Mouse (Mus musculus): ENCODE measurements at regions not wholly inside any gene's neighbourhood (a gene's known extent, or its start where the extent isn't known, plus 50 kb on each side); places are given as distances from the start of the nearest gene placed in this dataset.

DNA sequence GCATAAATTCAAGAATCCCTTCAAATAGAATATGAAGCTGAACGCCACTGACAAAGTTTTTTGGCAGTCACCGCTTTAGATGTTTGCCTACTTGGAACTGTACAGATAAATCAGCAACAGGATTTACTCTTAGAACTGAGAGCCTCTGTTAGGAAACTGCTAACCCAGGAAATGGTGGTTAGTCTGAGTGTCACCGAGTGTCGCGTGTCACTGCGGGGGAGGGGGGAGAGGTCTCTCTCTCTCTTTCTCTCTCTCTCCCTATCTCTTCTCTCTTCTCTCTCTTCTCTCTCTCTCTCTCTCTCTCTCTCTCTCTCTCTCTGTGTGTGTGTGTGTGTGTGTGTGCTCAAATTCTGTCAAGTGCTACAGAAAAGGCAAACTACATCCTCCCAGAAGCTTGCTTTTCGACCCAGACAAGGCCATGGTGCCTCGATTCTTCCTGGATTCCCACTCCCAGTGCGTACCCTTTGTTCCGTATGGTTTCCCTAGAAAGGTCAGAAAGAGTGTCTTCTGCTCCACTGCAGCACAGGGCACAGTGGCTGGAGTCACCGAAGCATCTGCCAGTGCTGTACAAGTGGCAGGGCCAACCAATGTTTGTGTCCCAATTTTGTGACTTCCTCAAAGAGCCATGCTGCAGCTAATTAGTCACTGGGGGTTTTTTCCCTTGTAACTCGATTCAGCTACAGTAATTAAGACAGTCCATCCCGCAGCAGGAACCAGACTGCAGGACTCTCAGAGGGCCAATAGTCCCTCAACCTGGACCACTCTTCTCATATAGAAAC is 87.0 kb downstream of the Cog6 start:
- whole genome bisulfite sequencing: 56% methylated on average over 13 of the region's 13 CpGs
- no peak overlapping the region for H3K4me3 ChIP-seq
- H3K36me3 ChIP-seq (replicated peaks): no peaks in the 10 kb centered on the region
- 0 out of 2 replicates have a peak overlapping the region, but pooled peaks have one; percentile 27 for H3K27ac ChIP-seq (replicated peaks)
- DNase-seq (ENCODE audit: low spot score): peak; percentile 15
- 0 out of 2 replicates have a peak, but pooled peaks cover 2% of the 10 kb centered on the region for H3K9me3 ChIP-seq
- peaks cover 14% of the 10 kb centered on the region for H3K4me1 ChIP-seq
- no peaks in the 10 kb centered on the region for H3K27me3 ChIP-seq (replicated peaks; ENCODE audit: low read depth, poor library complexity, severe bottlenecking)

DNA sequence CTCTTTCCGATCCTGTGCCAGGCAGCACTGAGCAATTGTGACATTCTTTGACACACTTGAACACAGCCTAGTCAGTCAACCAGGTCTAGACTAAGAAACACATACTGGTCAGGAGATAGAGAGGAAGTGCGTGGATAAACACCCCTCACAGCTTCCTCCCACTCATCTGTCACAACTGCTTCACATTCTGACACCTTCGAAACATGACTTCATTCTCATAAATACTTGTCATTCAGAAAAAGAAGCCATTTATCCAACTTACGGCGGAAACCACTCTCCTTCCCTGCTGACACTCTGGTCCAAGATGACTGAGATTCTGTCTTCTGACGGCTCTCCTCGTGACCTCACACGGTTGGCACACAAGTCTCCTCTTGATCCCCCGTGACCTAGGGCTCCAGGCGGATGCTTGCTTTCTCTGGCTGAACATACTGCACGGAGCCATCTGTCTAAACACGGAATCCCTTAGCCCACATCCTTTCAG is 89.6 kb downstream of the Cog6 start:
- Histone ChIP-seq H3K9me3 (0 out of 2 replicates have a peak, but pooled peaks cover 2% of the 10 kb centered on the region), H3K4me1 (peaks cover 14% of the 10 kb centered on the region), H3K27me3 (replicated peaks; ENCODE audit: low read depth, poor library complexity, severe bottlenecking) (no peaks in the 10 kb centered on the region), H3K27ac (replicated peaks) (no peak overlapping the region), H3K4me3 (no peak overlapping the region), H3K36me3 (replicated peaks) (no peaks in the 10 kb centered on the region)
- peak; percentile 38 for DNase-seq (ENCODE audit: low spot score)
- WGBS: 57% methylated on average over 12 of the region's 12 CpGs

DNA sequence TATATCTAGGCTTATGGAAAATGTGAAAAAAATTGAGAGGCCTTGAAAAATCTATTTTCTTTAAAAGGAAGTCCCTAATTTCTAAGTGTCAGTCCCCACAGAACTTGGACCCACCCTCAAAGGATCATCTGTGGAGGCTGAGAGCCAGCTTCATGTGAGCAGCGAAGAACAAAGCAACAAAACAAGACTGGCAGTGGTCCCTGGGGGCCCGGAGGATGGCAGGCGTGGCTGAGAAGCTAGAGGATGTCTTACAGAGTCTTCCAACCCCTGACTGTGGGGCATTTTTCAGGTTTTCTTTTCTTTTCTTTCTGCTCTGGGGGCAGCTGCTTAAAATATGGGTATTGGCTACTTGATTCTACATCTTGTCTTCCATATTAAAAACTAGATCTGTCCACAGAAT is 90.5 kb downstream of the Cog6 start:
- 64% methylated on average over 3 of the region's 3 CpGs for WGBS
- DNase-seq (ENCODE audit: low spot score): no peak
- H3K36me3 ChIP-seq (replicated peaks): no peaks in the 10 kb centered on the region
- H3K4me1 ChIP-seq: peaks cover 14% of the 10 kb centered on the region
- no peak overlapping the region for H3K4me3 ChIP-seq
- 0 out of 2 replicates have a peak, but pooled peaks cover 2% of the 10 kb centered on the region for H3K9me3 ChIP-seq
- H3K27me3 ChIP-seq (replicated peaks; ENCODE audit: low read depth, poor library complexity, severe bottlenecking): no peaks in the 10 kb centered on the region
- H3K27ac ChIP-seq (replicated peaks): no peak overlapping the region

DNA sequence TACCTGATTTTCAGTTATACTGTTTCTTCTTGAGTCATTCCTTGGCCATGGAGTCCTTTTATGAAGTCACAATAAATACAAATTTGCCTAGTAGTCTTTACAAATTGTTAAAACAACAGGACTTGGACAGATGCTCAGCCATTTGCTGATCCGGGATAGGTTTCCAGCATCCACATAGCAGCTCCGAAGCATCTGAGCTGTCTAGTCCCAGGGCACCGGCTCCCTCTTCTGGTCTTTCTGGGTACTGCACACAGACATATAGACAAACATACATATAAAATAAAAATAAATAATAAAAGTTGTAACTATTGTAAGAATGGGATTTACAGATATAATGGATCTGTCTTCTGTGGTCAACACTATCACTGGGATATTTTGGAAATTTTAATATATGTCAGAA is 91.8 kb downstream of the Cog6 start:
- Histone ChIP-seq H3K4me1 (peaks cover 12% of the 10 kb centered on the region), H3K27ac (replicated peaks) (no peak overlapping the region), H3K27me3 (replicated peaks; ENCODE audit: low read depth, poor library complexity, severe bottlenecking) (no peaks in the 10 kb centered on the region), H3K4me3 (no peak overlapping the region), H3K9me3 (0 out of 2 replicates have a peak, but pooled peaks cover 2% of the 10 kb centered on the region), H3K36me3 (replicated peaks) (no peaks in the 10 kb centered on the region)
- WGBS: 59% methylated on average over 3 of the region's 3 CpGs
- DNase-seq (ENCODE audit: low spot score): peak; percentile 28

GRCm38 (mm10) chr3:52924631-52925030 is 92.4 kb downstream of the Cog6 start:
- Histone ChIP-seq H3K4me1 (peaks cover 7% of the 10 kb centered on the region; the same call in 1 of the 2 replicates), H3K36me3 (replicated peaks) (no peaks in the 10 kb centered on the region), H3K9me3 (0 out of 2 replicates have a peak, but pooled peaks cover 2% of the 10 kb centered on the region), H3K4me3 (no peak overlapping the region), H3K27me3 (replicated peaks; ENCODE audit: low read depth, poor library complexity, severe bottlenecking) (no peaks in the 10 kb centered on the region), H3K27ac (replicated peaks) (no peak overlapping the region)
- DNase-seq (ENCODE audit: low spot score): no peak
- 63% methylated on average over 2 of the region's 2 CpGs for WGBS

DNA sequence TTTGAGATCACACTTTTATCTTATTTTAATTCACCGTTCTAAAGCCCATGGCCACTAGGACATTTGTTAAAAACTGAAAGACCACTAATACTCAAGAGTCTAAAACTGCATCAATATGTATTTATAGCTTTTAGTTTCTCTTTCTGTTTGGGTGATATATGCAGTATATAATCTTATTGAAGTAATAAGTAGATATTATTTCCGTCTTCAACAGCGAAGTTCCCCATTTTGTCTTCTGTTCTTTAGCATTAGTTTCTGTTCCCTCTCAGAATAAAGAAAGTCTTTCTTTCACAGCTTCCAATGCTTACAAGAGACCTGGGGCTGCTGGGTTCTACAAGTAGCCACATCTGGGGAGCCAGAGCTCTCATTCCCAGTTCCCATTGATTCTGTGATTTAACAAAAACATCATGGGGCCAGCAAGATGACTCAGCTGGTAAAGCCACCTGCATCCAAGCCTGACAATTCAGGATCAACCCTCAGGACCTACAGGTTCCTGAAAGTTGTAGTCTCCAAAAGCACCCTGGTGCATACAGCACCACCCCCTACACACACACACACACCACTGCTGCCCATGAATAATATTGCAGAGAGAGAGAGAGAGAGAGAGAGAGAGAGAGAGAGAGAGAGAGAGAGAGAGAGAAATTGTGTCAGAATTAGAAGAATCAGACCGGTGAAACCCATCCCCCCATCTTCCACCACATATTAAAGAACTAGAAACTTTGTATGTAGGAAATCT is 93.0 kb downstream of the Cog6 start:
- DNase-seq (ENCODE audit: low spot score): no peak
- Histone ChIP-seq H3K27ac (replicated peaks) (no peak overlapping the region), H3K4me1 (peaks cover 7% of the 10 kb centered on the region; the same call in 1 of the 2 replicates), H3K27me3 (replicated peaks; ENCODE audit: low read depth, poor library complexity, severe bottlenecking) (no peaks in the 10 kb centered on the region), H3K4me3 (no peak overlapping the region), H3K36me3 (replicated peaks) (no peaks in the 10 kb centered on the region), H3K9me3 (peaks cover 7% of the 10 kb centered on the region)
- WGBS: 92% methylated on average over 4 of the region's 4 CpGs

DNA sequence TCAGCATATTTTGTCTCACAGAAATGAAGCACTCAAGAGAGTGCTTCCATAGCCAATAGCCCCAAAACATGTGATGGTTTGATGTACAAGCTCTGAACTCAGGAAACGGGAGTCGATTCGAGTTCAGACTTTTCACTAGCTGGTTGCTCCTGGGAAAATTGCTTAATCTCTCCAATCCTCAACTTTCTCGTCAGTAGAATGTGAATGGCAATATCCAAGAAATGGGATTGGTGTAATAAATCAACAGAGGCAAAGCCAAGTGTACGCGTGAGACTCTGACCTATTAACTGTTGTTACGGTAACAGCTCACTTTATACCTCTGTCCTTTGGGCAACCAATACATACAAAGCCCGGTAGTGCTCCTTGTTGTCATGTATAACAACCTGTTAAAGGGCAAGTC is 94.6 kb downstream of the Cog6 start:
- no peak for DNase-seq (ENCODE audit: low spot score)
- WGBS: 92% methylated on average over 8 of the region's 8 CpGs
- H3K4me3 ChIP-seq: no peak overlapping the region
- H3K9me3 ChIP-seq: peaks cover 13% of the 10 kb centered on the region
- H3K27ac ChIP-seq (replicated peaks): no peak overlapping the region
- H3K36me3 ChIP-seq (replicated peaks): no peaks in the 10 kb centered on the region
- H3K4me1 ChIP-seq: peaks cover 4% of the 10 kb centered on the region; the same call in 1 of the 2 replicates
- no peaks in the 10 kb centered on the region for H3K27me3 ChIP-seq (replicated peaks; ENCODE audit: low read depth, poor library complexity, severe bottlenecking)

- no peaks in the 10 kb centered on the region for H3K27me3 ChIP-seq (replicated peaks; ENCODE audit: low read depth, poor library complexity, severe bottlenecking)
- no peaks in the 10 kb centered on the region for H3K9me3 ChIP-seq
- no peak overlapping the region for H3K4me3 ChIP-seq
- no peak overlapping the region for H3K27ac ChIP-seq (replicated peaks)
- 85% methylated on average over 3 of the region's 3 CpGs for WGBS
- no peaks in the 10 kb centered on the region for H3K4me1 ChIP-seq
- H3K36me3 ChIP-seq (replicated peaks): no peaks in the 10 kb centered on the region
- DNase-seq (ENCODE audit: low spot score): no peak
These were observed 110.0 kb downstream of the Cog6 start for GRCm38 (mm10) chr3:52906823-52907564.

GRCm38 (mm10) chr3:52904028-52904427 is 113.0 kb downstream of the Cog6 start:
- no peak overlapping the region for H3K4me3 ChIP-seq
- no peak for DNase-seq (ENCODE audit: low spot score)
- H3K27me3 ChIP-seq (replicated peaks; ENCODE audit: low read depth, poor library complexity, severe bottlenecking): no peaks in the 10 kb centered on the region
- H3K36me3 ChIP-seq (replicated peaks): no peaks in the 10 kb centered on the region
- no peaks in the 10 kb centered on the region for H3K9me3 ChIP-seq
- no peaks in the 10 kb centered on the region for H3K4me1 ChIP-seq
- H3K27ac ChIP-seq (replicated peaks): no peak overlapping the region
- 87% methylated on average over 3 of the region's 3 CpGs for WGBS

GRCm38 (mm10) chr3:52897665-52898064 is 119.4 kb downstream of the Cog6 start:
- H3K36me3 ChIP-seq (replicated peaks): no peaks in the 10 kb centered on the region
- H3K9me3 ChIP-seq: no peaks in the 10 kb centered on the region
- WGBS: 61% methylated on average over 4 of the region's 4 CpGs
- no peak overlapping the region for H3K4me3 ChIP-seq
- no peak overlapping the region for H3K27ac ChIP-seq (replicated peaks)
- DNase-seq (ENCODE audit: low spot score): no peak
- H3K27me3 ChIP-seq (replicated peaks; ENCODE audit: low read depth, poor library complexity, severe bottlenecking): no peaks in the 10 kb centered on the region
- H3K4me1 ChIP-seq: no peaks in the 10 kb centered on the region

DNA sequence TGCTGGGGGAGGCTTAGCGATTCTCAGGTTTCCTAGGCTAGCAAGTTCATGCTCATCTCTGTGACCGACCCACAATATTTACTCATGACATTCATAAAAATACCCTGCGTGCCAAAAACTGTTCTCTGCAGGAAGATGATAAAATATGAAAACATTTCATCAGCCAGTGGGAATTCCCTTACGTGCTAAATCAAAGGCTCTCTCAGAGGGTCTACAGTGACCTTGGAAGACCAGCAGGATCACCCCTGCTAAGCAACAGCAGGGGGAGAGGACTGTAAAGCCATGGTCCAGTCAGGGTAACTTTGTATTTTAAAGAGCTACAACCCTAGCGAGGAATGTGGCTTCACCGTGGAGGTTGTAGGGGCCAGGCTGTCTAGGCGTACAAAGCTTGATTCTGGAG is 120.6 kb downstream of the Cog6 start:
- WGBS: 91% methylated on average over 7 of the region's 7 CpGs
- DNase-seq (ENCODE audit: low spot score): no peak
- H3K4me1 ChIP-seq: no peaks in the 10 kb centered on the region

GRCm38 (mm10) chr3:52895751-52896150 is 121.3 kb downstream of the Cog6 start:
- WGBS: 88% methylated on average over 5 of the region's 5 CpGs
- no peak for DNase-seq (ENCODE audit: low spot score)

More for the DNA sequence above, 120.6 kb downstream of the Cog6 start:
- no peaks in the 10 kb centered on the region for H3K36me3 ChIP-seq (replicated peaks)
- H3K4me3 ChIP-seq: no peak overlapping the region
- H3K27me3 ChIP-seq (replicated peaks; ENCODE audit: low read depth, poor library complexity, severe bottlenecking): no peaks in the 10 kb centered on the region
- no peaks in the 10 kb centered on the region for H3K9me3 ChIP-seq
- H3K27ac ChIP-seq (replicated peaks): no peak overlapping the region

More at GRCm38 (mm10) chr3:52895751-52896150, 121.3 kb downstream of the Cog6 start:
- H3K4me1 ChIP-seq: no peaks in the 10 kb centered on the region
- no peak overlapping the region for H3K4me3 ChIP-seq
- H3K27ac ChIP-seq (replicated peaks): no peak overlapping the region
- H3K9me3 ChIP-seq: no peaks in the 10 kb centered on the region
- no peaks in the 10 kb centered on the region for H3K27me3 ChIP-seq (replicated peaks; ENCODE audit: low read depth, poor library complexity, severe bottlenecking)
- H3K36me3 ChIP-seq (replicated peaks): no peaks in the 10 kb centered on the region
